ENCODE assay signal across 8 mouse cellular contexts in the genomic region with DNA sequence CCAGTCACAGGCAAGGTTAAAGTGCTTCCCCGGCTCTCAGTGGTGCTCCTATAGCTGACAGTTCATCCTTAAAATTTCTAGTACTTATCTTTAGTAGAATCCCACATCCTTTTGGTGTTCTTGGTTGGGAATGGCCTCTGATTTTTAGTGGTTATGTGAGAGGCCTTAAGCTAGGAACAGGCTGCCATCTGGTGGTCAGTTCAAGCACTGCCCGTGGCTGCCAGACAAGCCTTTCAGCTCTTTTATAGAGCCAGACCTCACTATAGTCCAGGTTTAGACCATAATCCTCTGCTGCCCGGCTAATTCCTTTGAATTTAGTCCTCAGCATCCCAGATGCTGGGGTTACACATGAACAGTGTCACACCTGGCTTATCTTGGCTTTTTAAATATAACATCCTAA. TPM values are rescaled to one million over a fixed set of nuclear protein-coding genes. Genes with fewer than 3 reads are reported as not detected.
DNase-seq lines count a peak whose midpoint lies in the region; ATAC-seq and TF ChIP-seq lines count a peak whose summit lies in the region.

No protein-coding gene starts in this region.

- in situ Hi-C loops in CH12.LX (cut with MboI; ENCODE audit: low pct_ligation_motif_present, low pct_unique_long_range_greater_than_20kb, low sequenced_read_pairs), result no loop called here

- peak; percentile 92 for TF ChIP-seq RAD21 in CH12.LX (IDR thresholded peaks at IDR 0.05; ENCODE audit: low read depth, low read length)

- H3K4me1 ChIP-seq in CH12.LX (ENCODE audit: control insufficient read depth in 1 of 2, insufficient read depth in 2 of 2), result 0 out of 4 replicates have a peak, but pooled peaks cover 0 to 4% of the 10 kb centered on the region in 2 experiments
- no peaks in the 10 kb centered on the region for H3K4me1 ChIP-seq in embryonic facial prominence, embryonic 10.5 days
- no peaks in the 10 kb centered on the region; the same call in 1 of the 2 replicates for H3K4me1 ChIP-seq in heart, adult 2 months (ENCODE audit: control insufficient read depth, insufficient read depth, low read length)
- H3K4me1 ChIP-seq in liver, embryonic 14.5 days (replicated peaks; ENCODE audit: control insufficient read depth in 2 of 2, insufficient read depth in 2 of 2, low read length in 1 of 2), result peaks cover 28 to 29% of the 10 kb centered on the region in 2 experiments

- H3K9ac ChIP-seq in CH12.LX (ENCODE audit: insufficient read depth, low read depth), result no peak overlapping the region
- H3K9ac ChIP-seq in heart, adult 2 months (ENCODE audit: low read depth, low read length), result no peak overlapping the region
- H3K9ac ChIP-seq in liver, embryonic 14.5 days (replicated peaks), result no peak overlapping the region

- no peaks in the 10 kb centered on the region for H3K79me2 ChIP-seq in CH12.LX (replicated peaks; ENCODE audit: control insufficient read depth, extremely low read depth, insufficient read depth, poor library complexity, severe bottlenecking)
- no peaks in the 10 kb centered on the region for H3K79me2 ChIP-seq in heart, adult 2 months (replicated peaks; ENCODE audit: control insufficient read depth, insufficient read depth, low read length)

- intact Hi-C loops in heart, adult 2 months (cut with DNase I), result loop anchor here (2.0 to 5.0 kb wide), 3 partner anchors 163 to 338 kb away; no protein-coding TSS in a partner anchor

- H3K4me2 ChIP-seq in CH12.LX (ENCODE audit: insufficient read depth, low read depth, poor library complexity, severe bottlenecking), result no peak overlapping the region
- peak overlapping the region; percentile 31 for H3K4me2 ChIP-seq in liver, embryonic 14.5 days (ENCODE audit: low read depth)

- peak; percentile 70 for DNase-seq in CH12.LX (ENCODE audit: extremely low read depth)
- peak; percentile 79 for DNase-seq in adrenal gland, postnatal 25 days
- DNase-seq in embryonic facial prominence, embryonic 10.5 days (ENCODE audit: low spot score), result peak; percentile 76
- DNase-seq in heart, adult 2 months, result peak; percentile 77 to 87
- peak; percentile 76 to 92 for DNase-seq in kidney, postnatal 36 days
- DNase-seq in liver, embryonic 14.5 days (ENCODE audit: low read depth in 3 of 3, low spot score in 3 of 3), result peak; percentile 50 to 64 (median 56)
- peak; percentile 68 for DNase-seq in ovary, postnatal 10 days (ENCODE audit: low spot score)
- peak; percentile 29 to 62 for DNase-seq in thymus, postnatal 10 days (ENCODE audit: low spot score in 2 of 2)

- H3K36me3 ChIP-seq in CH12.LX (replicated peaks in 1 of 2; ENCODE audit: control insufficient read depth in 1 of 2, insufficient read depth in 1 of 2, low read length in 1 of 2), result peaks cover 60 to 92% of the 10 kb centered on the region in 2 experiments
- H3K36me3 ChIP-seq in embryonic facial prominence, embryonic 10.5 days (replicated peaks), result peaks cover 96% of the 10 kb centered on the region
- peaks cover 2% of the 10 kb centered on the region; the same call in 1 of the 2 replicates for H3K36me3 ChIP-seq in heart, adult 2 months (ENCODE audit: control insufficient read depth, insufficient read depth, low read length)
- H3K36me3 ChIP-seq in liver, embryonic 14.5 days (replicated peaks; ENCODE audit: control insufficient read depth, insufficient read depth, low read depth), result peaks cover 42% of the 10 kb centered on the region

- TF ChIP-seq CTCF in CH12.LX (conservative IDR thresholded peaks at IDR 0.05 in 1 of 2, IDR thresholded peaks at IDR 0.05 in 1 of 2; ENCODE audit: low read depth in 2 of 2, low read length in 2 of 2), result peak; percentile 72 to 90
- no peak; the same call in 1 of the 2 replicates for TF ChIP-seq CTCF in heart, adult 2 months (IDR thresholded peaks at IDR 0.05)
- TF ChIP-seq CTCF in liver, embryonic 14.5 days (IDR thresholded peaks at IDR 0.05; ENCODE audit: low read depth), result peak; percentile 94

- ATAC-seq in liver, embryonic 14.5 days (ENCODE audit: insufficient read depth), result no peak

- 31% methylated on average over 3 of the region's 3 CpGs for WGBS in embryonic facial prominence, embryonic 10.5 days
- WGBS in heart, adult 2 months, result 21% methylated on average over 3 of the region's 3 CpGs
- 16% methylated on average over 3 of the region's 3 CpGs for WGBS in liver, embryonic 14.5 days (ENCODE audit: insufficient replicate concordance)

- dilution Hi-C loops in CH12.LX (cut with MboI; ENCODE audit: extremely low pct_ligation_motif_present, extremely low pct_unique_long_range_greater_than_20kb, low sequenced_read_pairs), result no loop called here

- no peak overlapping the region for H3K4me3 ChIP-seq in CH12.LX (replicated peaks in 1 of 3; ENCODE audit: low read depth in 2 of 3, low read length in 2 of 3, poor library complexity in 1 of 3)
- H3K4me3 ChIP-seq in embryonic facial prominence, embryonic 10.5 days, result no peak overlapping the region
- H3K4me3 ChIP-seq in heart, adult 2 months, result no peak overlapping the region
- H3K4me3 ChIP-seq in liver, embryonic 14.5 days (ENCODE audit: insufficient read depth in 1 of 2, low read depth in 2 of 2, low read length in 2 of 2), result no peak overlapping the region

- H3K27me3 ChIP-seq in CH12.LX (replicated peaks), result no peaks in the 10 kb centered on the region
- no peaks in the 10 kb centered on the region for H3K27me3 ChIP-seq in embryonic facial prominence, embryonic 10.5 days (replicated peaks; ENCODE audit: low read depth, poor library complexity, severe bottlenecking)
- H3K27me3 ChIP-seq in heart, adult 2 months (ENCODE audit: control insufficient read depth, insufficient read depth, low read length), result no peaks in the 10 kb centered on the region
- H3K27me3 ChIP-seq in liver, embryonic 14.5 days (ENCODE audit: control insufficient read depth, insufficient read depth, low read length), result no peaks in the 10 kb centered on the region

- no peak for TF ChIP-seq EP300 in CH12.LX (IDR thresholded peaks at IDR 0.05; ENCODE audit: low read length)
- peak; percentile 70; the same call in 1 of the 2 replicates for TF ChIP-seq EP300 in heart, adult 2 months (IDR thresholded peaks at IDR 0.05; ENCODE audit: insufficient read depth, low read depth, low read length)
- no peak for TF ChIP-seq EP300 in liver, embryonic 14.5 days (IDR thresholded peaks at IDR 0.05; ENCODE audit: low read depth)

- no peak overlapping the region for H3K27ac ChIP-seq in CH12.LX (ENCODE audit: insufficient read depth, low read depth)
- no peak overlapping the region for H3K27ac ChIP-seq in embryonic facial prominence, embryonic 10.5 days (replicated peaks)
- no peak overlapping the region for H3K27ac ChIP-seq in heart, adult 2 months
- no peak overlapping the region for H3K27ac ChIP-seq in liver, embryonic 14.5 days

- no peak for TF ChIP-seq POLR2A in CH12.LX (IDR thresholded peaks at IDR 0.05; ENCODE audit: low read depth, low read length)
- no peak for TF ChIP-seq POLR2A in heart, adult 2 months (IDR thresholded peaks at IDR 0.05; ENCODE audit: insufficient read depth, low read depth, low read length)

- no peaks in the 10 kb centered on the region for H3K9me3 ChIP-seq in CH12.LX (replicated peaks; ENCODE audit: low read length)
- H3K9me3 ChIP-seq in embryonic facial prominence, embryonic 10.5 days, result no peaks in the 10 kb centered on the region
- no peaks in the 10 kb centered on the region for H3K9me3 ChIP-seq in liver, embryonic 14.5 days (ENCODE audit: control insufficient read depth, low read length)

TF ChIP-seq in CH12.LX, 34 proteins besides CTCF, POLR2A, EP300 and RAD21:
- TF ChIP-seq USF1 (IDR thresholded peaks at IDR 0.05; ENCODE audit: low read depth, low read length) (no peak), ELF1 (IDR thresholded peaks at IDR 0.05; ENCODE audit: low read depth, low read length) (no peak), MAFK (IDR thresholded peaks at IDR 0.05; ENCODE audit: insufficient replicate concordance, low read length) (no peak), ZC3H11A (IDR thresholded peaks at IDR 0.05; ENCODE audit: low read depth, low read length) (peak; percentile 38), ZMIZ1 (IDR thresholded peaks at IDR 0.05; ENCODE audit: low read depth, low read length) (no peak), SMC3 (IDR thresholded peaks at IDR 0.05; ENCODE audit: low read depth, low read length) (peak; percentile 85), TBP (conservative IDR thresholded peaks at IDR 0.05; ENCODE audit: low read depth, low read length) (no peak), ETS1 (conservative IDR thresholded peaks at IDR 0.05; ENCODE audit: low read depth, low read length) (no peak), TCF12 (IDR thresholded peaks at IDR 0.05; ENCODE audit: low read depth, low read length) (no peak), BHLHE40 (IDR thresholded peaks at IDR 0.05; ENCODE audit: low read depth, low read length) (no peak), NRF1 (IDR thresholded peaks at IDR 0.05; ENCODE audit: low read depth, low read length) (no peak), MEF2A (IDR thresholded peaks at IDR 0.05; ENCODE audit: borderline replicate concordance, low read depth, low read length) (no peak), PAX5 (IDR thresholded peaks at IDR 0.05; ENCODE audit: low read length) (no peak), JUND (conservative IDR thresholded peaks at IDR 0.05; ENCODE audit: low read depth, low read length) (no peak), CHD1 (IDR thresholded peaks at IDR 0.05; ENCODE audit: low read depth, low read length) (no peak)

RNA-seq across cellular contexts. Expression of a gene that starts 41.3 kb away (rescaled TPM):
- total RNA-seq in CH12.LX (2012; rRNA removed) (11.5 and 17.0 TPM in 2 replicates), CH12.LX (2014; rRNA removed) (14.0 and 17.5 TPM in 2 replicates)
- polyA plus RNA-seq in CH12.LX (2012; ENCODE audit: insufficient read length, low read depth), result 22.3 and 28.0 TPM in 2 replicates
- total RNA-seq in adrenal gland, postnatal 25 days (2021), result 47.9 and 59.1 TPM in 2 replicates
- 61.4 and 65.4 TPM in 2 replicates for polyA plus RNA-seq in embryonic facial prominence, embryonic 10.5 days (2016; fragmentation: Nextera tagmentation; extraction: Ambion mirVana)
- total RNA-seq in heart, adult 2 months (2021), result 10 to 100 TPM; 37.3 to 43.7 TPM
- 21.8 and 37.1 TPM in 2 replicates for polyA plus RNA-seq in heart, adult 2 months (2012; rRNA removed)
- polyA plus RNA-seq in liver, embryonic 14.5 days (2012; rRNA removed), result 12.4 and 16.9 TPM in 2 replicates
- polyA plus RNA-seq in liver, embryonic 14.5 days (2014; fragmentation: Nextera tagmentation; extraction: Ambion mirVana), result 21.4 and 24.4 TPM in 2 replicates
